Mouse (Mus musculus) brown adipose tissue, adult 24 weeks (tissue): ENCODE results near the gene Upf2. TPM values are rescaled to one million over a fixed set of nuclear protein-coding genes. Genes with fewer than 3 reads are reported as not detected.
A peak's percentile ranks its signal among the peaks of the same experiment; 100 is the strongest.
"Not testable (repeated sequence)": the region's sequence is repeated elsewhere in the genome, so short reads cannot be mapped to it uniquely, and the experiment has no call there.

Experiments used
- H3K27ac ChIP-seq: fragments of 200-500 bp; replicated peaks from 2 replicates; pipeline ENCODE4 v1.5.1; 2012; ENCODE audit warnings: low read depth, mild to moderate bottlenecking, low read length
- H3K4me1 ChIP-seq: fragments of 200-500 bp; 2 replicates; pipeline ENCODE4 v1.6.1; 2012; ENCODE audit warnings: low read length, mixed read lengths; ENCODE audit not compliant: control insufficient read depth, insufficient read depth, insufficient read length
- H3K4me3 ChIP-seq: fragments of 200-500 bp; 2 replicates; pipeline ENCODE4 v1.5.1; 2012; ENCODE audit warnings: low read depth, mild to moderate bottlenecking, low read length, moderate library complexity; ENCODE audit not compliant: insufficient read depth
- polyA plus RNA-seq: library from polyadenylated mRNA; stranded (reverse); fragments of >200 nt; gene quantifications from 2 replicates; pipeline ENCODE4 v1.2.4, GENCODE M21; 2012; ENCODE audit not compliant: missing spikeins, insufficient read depth, insufficient read length

Upf2 gene
- polyA plus RNA-seq, 1 experiment, result 12.4 TPM

GRCm38 (mm10) chr2:6071598-6072440, 120.5 kb downstream of the Upf2 start:
- Histone ChIP-seq H3K27ac (no peak overlapping the region), H3K4me1 (peaks cover 5% of the 10 kb centered on the region; the same call in 1 of the 2 replicates), H3K4me3 (no peak overlapping the region)

GRCm38 (mm10) chr2:6072685-6073260, 121.5 kb downstream of the Upf2 start:
- H3K27ac ChIP-seq, result no peak overlapping the region
- no peak overlapping the region for H3K4me3 ChIP-seq
- peaks cover 5% of the 10 kb centered on the region; the same call in 1 of the 2 replicates for H3K4me1 ChIP-seq

DNA sequence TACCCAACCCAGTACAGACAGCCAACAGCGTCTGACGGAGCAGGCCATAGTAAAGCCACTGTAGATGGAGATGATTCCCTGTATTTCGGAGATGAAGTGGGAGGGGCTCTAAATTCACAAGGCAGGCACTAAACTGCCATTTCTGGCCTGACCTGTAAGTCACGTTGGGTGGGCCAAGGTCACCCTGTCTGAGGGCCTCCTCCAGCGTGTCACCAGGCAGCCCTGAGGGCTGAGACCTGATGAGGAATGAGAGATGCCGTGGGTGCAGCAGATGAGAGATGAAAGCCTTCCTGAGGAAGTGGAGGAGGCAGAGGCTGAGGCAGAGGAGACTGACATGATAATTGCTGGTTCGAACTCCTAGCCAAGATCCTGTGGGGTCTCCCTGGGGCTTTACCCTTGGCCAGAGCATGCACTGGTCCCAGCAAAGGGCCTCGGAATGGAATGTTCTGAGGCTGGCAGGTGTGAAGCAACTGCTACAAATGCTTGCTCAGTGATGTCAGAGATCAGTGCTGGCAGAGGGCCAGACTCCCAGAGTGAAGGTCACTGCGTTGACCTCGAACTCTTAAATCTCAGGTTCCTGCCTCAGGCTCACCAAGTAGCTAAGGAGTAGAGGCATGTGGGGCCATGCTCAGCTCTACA, 123.7 kb downstream of the Upf2 start:
- Histone ChIP-seq H3K27ac (peak overlapping the region; percentile 74), H3K4me3 (no peak overlapping the region), H3K4me1 (peaks cover 5% of the 10 kb centered on the region; the same call in 1 of the 2 replicates)

- Histone ChIP-seq H3K27ac (peak overlapping the region; percentile 74), H3K4me3 (no peak overlapping the region), H3K4me1 (peaks cover 5% of the 10 kb centered on the region; the same call in 1 of the 2 replicates)
Observed at GRCm38 (mm10) chr2:6075530-6075896, 124.2 kb downstream of the Upf2 start.

GRCm38 (mm10) chr2:6080037-6080436, 128.8 kb downstream of the Upf2 start:
- Histone ChIP-seq H3K4me1 (peaks cover 3% of the 10 kb centered on the region; the same call in 1 of the 2 replicates), H3K27ac (no peak overlapping the region), H3K4me3 (no peak overlapping the region)

DNA sequence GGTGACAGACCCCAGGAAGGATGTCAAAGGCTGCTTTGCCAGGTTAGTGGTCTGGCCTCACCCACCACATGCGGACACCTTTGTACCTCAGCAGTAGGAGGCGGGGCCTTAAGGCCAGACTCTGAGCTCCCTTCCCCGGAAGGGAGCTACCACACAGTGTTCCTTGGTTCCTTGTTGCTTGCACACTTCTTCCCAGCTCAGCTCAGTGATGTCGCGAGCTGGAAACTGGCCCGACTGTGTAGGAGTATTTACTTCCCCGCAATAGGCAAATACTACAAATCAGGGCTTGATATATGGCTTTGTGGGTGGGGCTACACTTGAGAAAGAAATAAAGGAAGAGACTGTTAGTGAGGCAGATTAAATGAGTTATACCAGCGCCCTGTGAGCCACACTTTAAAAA, 129.8 kb downstream of the Upf2 start:
- Histone ChIP-seq H3K27ac (no peak overlapping the region), H3K4me1 (peaks cover 4% of the 10 kb centered on the region), H3K4me3 (no peak overlapping the region)

- Histone ChIP-seq H3K4me3 (no peak overlapping the region), H3K27ac (no peak overlapping the region), H3K4me1 (peaks cover 5% of the 10 kb centered on the region)
Observed at GRCm38 (mm10) chr2:6082615-6083014, 131.3 kb downstream of the Upf2 start.

GRCm38 (mm10) chr2:6083696-6084095, 132.4 kb downstream of the Upf2 start:
- no peak overlapping the region for H3K27ac ChIP-seq
- H3K4me1 ChIP-seq, result peaks cover 5% of the 10 kb centered on the region
- H3K4me3 ChIP-seq, result no peak overlapping the region

- Histone ChIP-seq H3K27ac (peak overlapping the region; percentile 15; the same call in 1 of the 2 replicates), H3K4me3 (no peak overlapping the region), H3K4me1 (peaks cover 5% of the 10 kb centered on the region)
Observed at GRCm38 (mm10) chr2:6085622-6086530, 134.6 kb downstream of the Upf2 start.

DNA sequence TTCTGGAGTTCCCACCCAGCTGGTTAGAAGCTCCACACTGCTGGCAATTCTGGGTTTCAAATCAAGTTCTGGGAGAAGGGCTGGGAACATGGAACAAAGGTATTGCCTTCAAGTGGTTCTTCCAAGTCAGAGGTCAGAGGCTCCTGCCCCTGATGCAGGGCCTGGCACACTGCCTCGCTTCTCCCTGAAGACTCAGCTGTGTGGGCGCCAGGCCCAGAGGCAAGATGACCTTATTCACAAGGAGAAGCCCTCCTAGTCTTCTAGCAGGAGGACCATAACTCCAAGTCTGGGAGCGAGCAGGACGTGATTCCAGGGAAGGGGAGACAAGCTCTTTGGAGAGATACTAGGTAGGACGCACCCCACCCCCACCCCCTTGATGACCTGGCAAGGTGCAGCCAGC, 135.9 kb downstream of the Upf2 start:
- peaks cover 5% of the 10 kb centered on the region for H3K4me1 ChIP-seq
- H3K4me3 ChIP-seq, result no peak overlapping the region
- no peak overlapping the region for H3K27ac ChIP-seq

- H3K4me1 ChIP-seq, H3K27ac ChIP-seq, H3K4me3 ChIP-seq: not testable (repeated sequence)
Observed at GRCm38 (mm10) chr2:6089941-6090340, 138.7 kb downstream of the Upf2 start.

DNA sequence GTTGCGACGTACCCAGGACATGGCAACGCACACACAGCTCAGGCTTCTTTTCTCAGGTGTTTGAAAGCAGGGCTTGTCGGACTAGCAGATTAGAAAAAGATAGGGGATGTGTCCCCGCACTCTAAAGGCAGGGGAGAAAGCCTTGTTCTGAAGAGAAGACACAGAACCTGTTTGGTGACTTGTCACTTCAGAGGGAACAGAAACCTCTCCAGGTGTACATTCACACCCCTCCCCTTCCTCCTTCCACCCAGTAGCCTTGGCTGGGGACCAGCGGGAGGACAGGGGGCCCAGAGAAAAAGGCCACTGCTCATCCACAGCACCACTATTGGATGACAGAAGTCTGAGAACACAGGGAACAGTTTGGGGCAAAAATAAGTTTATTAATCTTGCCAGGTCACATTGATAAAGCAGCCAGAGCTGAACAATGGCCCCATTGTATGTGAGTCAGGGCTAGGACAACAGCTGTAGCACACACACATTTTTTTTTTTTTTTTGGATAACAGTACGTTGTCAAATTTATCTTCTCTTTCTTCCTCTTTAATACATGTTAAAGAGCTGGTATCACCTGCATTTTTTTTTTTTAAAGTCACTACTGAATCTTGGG, 145.9 kb downstream of the Upf2 start:
- Histone ChIP-seq H3K4me1 (no peaks in the 10 kb centered on the region; the same call in none of the 2 replicates), H3K27ac (no peak overlapping the region), H3K4me3 (no peak overlapping the region)

GRCm38 (mm10) chr2:6098924-6099323, 147.7 kb downstream of the Upf2 start:
- 0 out of 2 replicates have a peak overlapping the region, but pooled peaks have one; percentile 39 for H3K27ac ChIP-seq
- H3K4me3 ChIP-seq, result no peak overlapping the region
- H3K4me1 ChIP-seq, result no peaks in the 10 kb centered on the region; the same call in none of the 2 replicates

- Histone ChIP-seq H3K4me3 (no peak overlapping the region), H3K27ac (no peak overlapping the region)
Observed at GRCm38 (mm10) chr2:6099443-6099842, 148.2 kb downstream of the Upf2 start.

More at GRCm38 (mm10) chr2:6099443-6099842, 148.2 kb downstream of the Upf2 start:
- no peaks in the 10 kb centered on the region; the same call in none of the 2 replicates for H3K4me1 ChIP-seq
